Mouse (Mus musculus): ENCODE measurements around the gene D630039A03Rik. TPM values are rescaled to one million over a fixed set of nuclear protein-coding genes. Genes with fewer than 3 reads are reported as not detected.

Gene D630039A03Rik
- polyA plus RNA-seq, 1 experiment from 2014 or later: not detected

DNA sequence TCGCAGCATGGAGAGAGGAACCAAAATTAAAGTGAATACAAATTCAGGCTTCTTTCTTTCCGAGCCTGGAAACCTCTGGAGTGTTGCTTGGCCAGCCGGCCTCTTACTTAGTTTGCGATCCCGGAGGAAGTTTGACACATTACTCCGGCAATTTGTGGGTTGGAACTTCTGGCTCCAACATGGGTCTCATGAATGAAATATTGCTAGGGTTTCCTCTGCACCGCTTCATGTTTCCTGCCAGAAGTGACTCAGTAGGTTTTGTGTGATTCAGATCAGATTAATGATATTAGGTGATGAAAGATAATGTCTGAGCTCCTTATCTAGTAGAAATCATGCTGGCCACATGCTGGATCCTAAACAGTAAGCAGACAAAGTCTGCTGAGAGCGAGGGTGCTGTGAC, 54.2 kb downstream of the D630039A03Rik start:
- 94% methylated on average over 8 of the region's 8 CpGs for WGBS
- no peaks in the 10 kb centered on the region for H3K27me3 ChIP-seq (replicated peaks; ENCODE audit: control insufficient read depth, insufficient read depth, low read length)
- no peaks in the 10 kb centered on the region for H3K9me3 ChIP-seq (ENCODE audit: control insufficient read depth, low read length)
- H3K4me2 ChIP-seq (ENCODE audit: low read length): no peak overlapping the region
- H3K9ac ChIP-seq (replicated peaks; ENCODE audit: low read depth, low read length): no peak overlapping the region
- no peaks in the 10 kb centered on the region for H3K36me3 ChIP-seq (ENCODE audit: control insufficient read depth, insufficient read depth)
- no peak overlapping the region for H3K27ac ChIP-seq (ENCODE audit: low read length)
- no peak overlapping the region for H3K4me3 ChIP-seq (replicated peaks; ENCODE audit: low read length)
- H3K4me1 ChIP-seq (replicated peaks; ENCODE audit: control insufficient read depth, insufficient read depth, low read length): no peaks in the 10 kb centered on the region
- ATAC-seq: no peak

- H3K27me3 ChIP-seq (replicated peaks; ENCODE audit: control insufficient read depth, insufficient read depth, low read length): no peaks in the 10 kb centered on the region
- WGBS: 83% methylated on average over 6 of the region's 6 CpGs
- ATAC-seq: no peak
- no peak overlapping the region for H3K4me2 ChIP-seq (ENCODE audit: low read length)
- H3K4me1 ChIP-seq (replicated peaks; ENCODE audit: control insufficient read depth, insufficient read depth, low read length): no peaks in the 10 kb centered on the region
- H3K9ac ChIP-seq (replicated peaks; ENCODE audit: low read depth, low read length): no peak overlapping the region
- H3K36me3 ChIP-seq (ENCODE audit: control insufficient read depth, insufficient read depth): no peaks in the 10 kb centered on the region
- no peaks in the 10 kb centered on the region for H3K9me3 ChIP-seq (ENCODE audit: control insufficient read depth, low read length)
- no peak overlapping the region for H3K27ac ChIP-seq (ENCODE audit: low read length)
- H3K4me3 ChIP-seq (replicated peaks; ENCODE audit: low read length): no peak overlapping the region
These were observed 54.9 kb downstream of the D630039A03Rik start for GRCm38 (mm10) chr4:57861166-57861565.

- H3K4me1 ChIP-seq (replicated peaks; ENCODE audit: control insufficient read depth, insufficient read depth, low read length): no peaks in the 10 kb centered on the region
- H3K36me3 ChIP-seq (ENCODE audit: control insufficient read depth, insufficient read depth): no peaks in the 10 kb centered on the region
- 88% methylated on average over 6 of the region's 6 CpGs for WGBS
- no peak for ATAC-seq
- H3K27me3 ChIP-seq (replicated peaks; ENCODE audit: control insufficient read depth, insufficient read depth, low read length): no peaks in the 10 kb centered on the region
- H3K9me3 ChIP-seq (ENCODE audit: control insufficient read depth, low read length): no peaks in the 10 kb centered on the region
- H3K27ac ChIP-seq (ENCODE audit: low read length): no peak overlapping the region
- no peak overlapping the region for H3K9ac ChIP-seq (replicated peaks; ENCODE audit: low read depth, low read length)
- no peak overlapping the region for H3K4me3 ChIP-seq (replicated peaks; ENCODE audit: low read length)
- H3K4me2 ChIP-seq (ENCODE audit: low read length): no peak overlapping the region
These were observed 55.9 kb downstream of the D630039A03Rik start for GRCm38 (mm10) chr4:57860204-57860611.

Other genes starting within 250 kb of the D630039A03Rik start
- 7.7 and 8.2 TPM in 2 replicates for gene Akap2, start 198.6 kb downstream of the D630039A03Rik start, polyA plus RNA-seq (2015; fragmentation: Nextera tagmentation; extraction: Ambion mirVana)
- 261 and 274 TPM in 2 replicates for gene Txn1, start 40.1 kb upstream of the D630039A03Rik start, polyA plus RNA-seq (2015; fragmentation: Nextera tagmentation; extraction: Ambion mirVana)
- gene Txndc8, start 92.8 kb upstream of the D630039A03Rik start, polyA plus RNA-seq (2015; fragmentation: Nextera tagmentation; extraction: Ambion mirVana): not detected in 2 replicates

All from forebrain, embryonic 16.5 days (tissue).